Mouse (Mus musculus) brain, embryonic 14.5 days (tissue): Measurements from ENCODE around the gene AL732309.1.

Source experiments
- CTCF ChIP-seq: fragments of 200-500 bp; IDR thresholded peaks from 2 replicates; pipeline ENCODE4 v1.5.1; 2012; ENCODE audit warnings: inconsistent platforms, mild to moderate bottlenecking, moderate library complexity, borderline replicate concordance; ENCODE audit not compliant: insufficient read depth, insufficient read length; ENCODE audit errors: extremely low read depth
- POLR2A ChIP-seq: fragments of 200-500 bp; IDR thresholded peaks from 2 replicates; pipeline ENCODE4 v1.6.1; 2012; ENCODE audit warnings: mild to moderate bottlenecking, inconsistent platforms, borderline replicate concordance; ENCODE audit not compliant: poor library complexity, insufficient read depth, insufficient read length, severe bottlenecking; ENCODE audit errors: extremely low read depth

- no peak for TF ChIP-seq CTCF
- TF ChIP-seq POLR2A, result no peak
Observed at GRCm38 (mm10) chr2:25266720-25267119, 20.1 kb upstream of the AL732309.1 start.
